Comparison of ENCODE assay signal across 20 mouse cellular contexts in genomic region chr11:23504801-23505200, GRCm38 (mm10). TPM values are rescaled to one million over a fixed set of nuclear protein-coding genes. Genes with fewer than 3 reads are reported as not detected.
DNase-seq lines count a peak whose midpoint lies in the region; TF ChIP-seq lines count a peak whose summit lies in the region.
"Not testable (repeated sequence)": the region's sequence is repeated elsewhere in the genome, so short reads cannot be mapped to it uniquely, and the experiment has no call there.
"Had no signal": no experiment of that assay in that cellular context is flagged by ENCODE, and none has a peak within 500 bp of the region (broad histone marks: within the 10 kb centered on the region; RNA-seq: fewer than 3 reads in every experiment).

No protein-coding gene starts in this region.

- H3K4me1 ChIP-seq in ES-Bruce4 (ENCODE audit: control insufficient read depth, insufficient read depth, low read length); ES-E14 (ENCODE audit: control insufficient read depth in 2 of 2, insufficient read depth in 2 of 2, low read length in 2 of 2, poor library complexity in 1 of 2): not testable (repeated sequence)

- not testable (repeated sequence) for H3K27me3 ChIP-seq in ES-Bruce4 (ENCODE audit: control insufficient read depth, insufficient read depth, low read length, poor library complexity, severe bottlenecking)

- not testable (repeated sequence) for TF ChIP-seq POLR2A in ES-Bruce4 (IDR thresholded peaks at IDR 0.05; ENCODE audit: insufficient read depth, low read length)

- H3K9ac ChIP-seq in ES-Bruce4 (ENCODE audit: low read depth, poor library complexity, severe bottlenecking); ES-E14 (ENCODE audit: insufficient read depth, low read depth, low read length, poor library complexity, severe bottlenecking): not testable (repeated sequence)

- not testable (repeated sequence) for H3K4me3 ChIP-seq in ES-Bruce4 (ENCODE audit: low read depth, low read length); ES-E14 (ENCODE audit: insufficient read depth in 1 of 2, low read depth in 1 of 2, low read length in 2 of 2, poor library complexity in 1 of 2, severe bottlenecking in 1 of 2)

- TF ChIP-seq CTCF in ES-Bruce4 (IDR thresholded peaks at IDR 0.05; ENCODE audit: low read depth, low read length) = not testable (repeated sequence)

- not testable (repeated sequence) for H3K36me3 ChIP-seq in ES-Bruce4 (ENCODE audit: control insufficient read depth, insufficient read depth, low read length, poor library complexity, severe bottlenecking); ES-E14 (ENCODE audit: control insufficient read depth, insufficient read depth, low read length, poor library complexity, severe bottlenecking)

- peaks cover 29% of the 10 kb centered on the region for H3K9me3 ChIP-seq in ES-Bruce4 (replicated peaks; ENCODE audit: control insufficient read depth, insufficient read depth, low read length, poor library complexity, severe bottlenecking)
- not testable (repeated sequence) for H3K9me3 ChIP-seq in ES-E14 (ENCODE audit: control insufficient read depth, insufficient read depth, low read depth, low read length)

- in situ Hi-C loops in ES-E14 (cut with MboI; ENCODE audit: low sequenced_read_pairs in 2 of 2, unreplicated experiment in 2 of 2) = not testable (repeated sequence)

- TF ChIP-seq EP300 in ES-Bruce4 (IDR thresholded peaks at IDR 0.05; ENCODE audit: insufficient read depth, low read depth, low read length) = peak; percentile 85

- DNase-seq in ES-CJ7 (ENCODE audit: low read depth, low spot score) = peak; percentile 87
- DNase-seq in ES-E14 (ENCODE audit: low read depth, low spot score) = not testable (repeated sequence)
- peak; percentile 10 for DNase-seq in Muller cell, postnatal 12 days (ENCODE audit: inconsistent ontology term)
- DNase-seq in R1 (ENCODE audit: low read depth, low spot score) = peak; percentile 95
- DNase-seq in WW6 (ENCODE audit: low read depth, low spot score) = peak; percentile 47
- peak; percentile 80 for DNase-seq in ZHBTc4 (ENCODE audit: low read depth, low spot score)
- peak; percentile 1 for DNase-seq in heart, adult 11 months

- H3K27ac ChIP-seq in ES-Bruce4 (ENCODE audit: insufficient read depth, low read length) (peak overlapping the region; percentile 53), ES-E14 (ENCODE audit: insufficient read depth, low read depth, low read length, poor library complexity, severe bottlenecking) (peak overlapping the region; percentile 82)

RNA-seq across cellular contexts. Expression of gene Ahsa2, which starts 7.0 kb away (rescaled TPM):
- polyA plus RNA-seq in ES-Bruce4 (2011; ENCODE audit: insufficient read depth, insufficient read length, low read depth, missing spikeins) = 49.1 and 52.1 TPM in 2 replicates
- total RNA-seq in ES-E14 (2012; rRNA removed) = 25.6 and 32.0 TPM in 2 replicates

RNA-seq across cellular contexts. Expression of gene 1700093K21Rik, which starts 16.2 kb away (rescaled TPM):
- polyA plus RNA-seq in ES-Bruce4 (2011; ENCODE audit: insufficient read depth, insufficient read length, low read depth, missing spikeins) = 0.64 TPM in 1 of 2 replicates, not detected in the other
- 0.32 and 0.45 TPM in 2 replicates for total RNA-seq in ES-E14 (2012; rRNA removed)
- total RNA-seq: adrenal gland, adult 18-20 months; adrenal gland, adult 2 months; adrenal gland, postnatal 14 days; adrenal gland, postnatal 25 days; adrenal gland, postnatal 36 days; adrenal gland, postnatal 4 days; CH12.LX; G1E; MEL had no signal
- polyA plus RNA-seq: activated CD4-positive, CD25-positive, alpha-beta regulatory T cell, adult 4 months; CD4-positive, CD25-positive, alpha-beta regulatory T cell, adult 4 months; G1E; Patski had no signal
